Mouse (Mus musculus) stomach, postnatal 0 days (tissue): Measurements from ENCODE around the gene Pip4k2a. TPM values are rescaled to one million over a fixed set of nuclear protein-coding genes. Genes with fewer than 3 reads are reported as not detected.

Source experiments
- ATAC-seq: fragments of 200-750 bp; cut with Nextera tagmentation; 2 replicates; pipeline ENCODE4 v1.8.0; 2017; ENCODE audit not compliant: low FRiP score, low TSS enrichment
- DNase-seq: peaks from one replicate; pipeline ENCODE4 v3.0.0-alpha.2; 2016; ENCODE audit warnings: low spot score
- H3K27ac ChIP-seq: fragments of 300-500 bp; sonication (generic); replicated peaks from 2 replicates; pipeline ENCODE4 v1.5.1; 2014; ENCODE audit warnings: mild to moderate bottlenecking, control low read depth
- H3K27me3 ChIP-seq: fragments of 300-500 bp; sonication (generic); 2 replicates; pipeline ENCODE4 v1.6.1; 2014; ENCODE audit warnings: low read length; ENCODE audit not compliant: control insufficient read depth, insufficient read depth
- H3K36me3 ChIP-seq: fragments of 300-500 bp; sonication (generic); 2 replicates; pipeline ENCODE4 v1.6.1; 2014; ENCODE audit warnings: low read length, mixed read lengths; ENCODE audit not compliant: control insufficient read depth, insufficient read depth
- H3K4me1 ChIP-seq: fragments of 300-500 bp; sonication (generic); replicated peaks from 2 replicates; pipeline ENCODE4 v1.6.1; 2014; ENCODE audit warnings: antibody characterized with exemption; ENCODE audit not compliant: control insufficient read depth, insufficient read depth
- H3K4me2 ChIP-seq: fragments of 300-500 bp; sonication (generic); replicated peaks from 2 replicates; pipeline ENCODE4 v1.6.1; 2014; ENCODE audit warnings: low read depth, mild to moderate bottlenecking, control low read depth, moderate library complexity
- H3K4me3 ChIP-seq: fragments of 300-500 bp; sonication (generic); 2 replicates; pipeline ENCODE4 v1.5.1; 2014; ENCODE audit warnings: low read depth, low read length, control low read depth
- H3K9ac ChIP-seq: fragments of 300-500 bp; sonication (generic); 2 replicates; pipeline ENCODE4 v1.6.1; 2014; ENCODE audit warnings: mild to moderate bottlenecking, low read length, control low read depth, mixed read lengths
- H3K9me3 ChIP-seq: fragments of 300-500 bp; sonication (generic); 2 replicates; pipeline ENCODE4 v1.6.1; 2016; ENCODE audit warnings: low read length; ENCODE audit not compliant: control insufficient read depth
- CTCF ChIP-seq: IDR thresholded peaks from 2 replicates; pipeline ENCODE4 v1.5.1; 2016; ENCODE audit warnings: antibody characterized with exemption, low read depth, mild to moderate bottlenecking, moderate library complexity
- EP300 ChIP-seq: optimal IDR thresholded peaks from 2 replicates; pipeline ENCODE3; 2016; ENCODE audit warnings: antibody characterized with exemption
- WGBS: fragments of 180-500 bp; shearing (Covaris S2); extraction: QIAGEN DNeasy Blood & Tissue Kit; methylation state at CpG from one replicate; pipeline ENCODE4 v1.1.7; 2014; 5-methylcytosine and 5-hydroxymethylcytosine counted together
- polyA plus RNA-seq: library from polyadenylated mRNA; unstranded; fragments of >200 nt; fragmentation: Nextera tagmentation; extraction: Ambion mirVana; gene quantifications from 2 replicates; pipeline ENCODE4 v1.2.1, GENCODE M21; 2015

The Pip4k2a gene
- polyA plus RNA-seq, 1 experiment from 2014 or later: 4.5 TPM

GRCm38 (mm10) chr2:18940693-18941270 is 57.1 kb downstream of the Pip4k2a start:
- Histone ChIP-seq H3K4me1 (no peaks in the 10 kb centered on the region), H3K27ac (no peak overlapping the region), H3K4me2 (no peak overlapping the region), H3K9ac (no peak overlapping the region), H3K9me3 (no peaks in the 10 kb centered on the region), H3K27me3 (no peaks in the 10 kb centered on the region), H3K36me3 (no peaks in the 10 kb centered on the region), H3K4me3 (no peak overlapping the region)
- no peak for TF ChIP-seq EP300
- TF ChIP-seq CTCF: no peak
- DNase-seq: no peak
- no peak for ATAC-seq
- 62% methylated on average over 12 of the region's 12 CpGs for WGBS

GRCm38 (mm10) chr2:18938923-18939329 is 59.0 kb downstream of the Pip4k2a start:
- TF ChIP-seq CTCF: no peak
- no peak for TF ChIP-seq EP300
- no peak overlapping the region for H3K27ac ChIP-seq
- ATAC-seq (no peak), DNase-seq (no peak)
- H3K36me3 ChIP-seq: no peaks in the 10 kb centered on the region
- no peaks in the 10 kb centered on the region for H3K4me1 ChIP-seq
- H3K9me3 ChIP-seq: no peaks in the 10 kb centered on the region
- H3K9ac ChIP-seq: no peak overlapping the region
- no peaks in the 10 kb centered on the region for H3K27me3 ChIP-seq
- 47% methylated on average over 8 of the region's 8 CpGs for WGBS
- no peak overlapping the region for H3K4me2 ChIP-seq
- no peak overlapping the region for H3K4me3 ChIP-seq

DNA sequence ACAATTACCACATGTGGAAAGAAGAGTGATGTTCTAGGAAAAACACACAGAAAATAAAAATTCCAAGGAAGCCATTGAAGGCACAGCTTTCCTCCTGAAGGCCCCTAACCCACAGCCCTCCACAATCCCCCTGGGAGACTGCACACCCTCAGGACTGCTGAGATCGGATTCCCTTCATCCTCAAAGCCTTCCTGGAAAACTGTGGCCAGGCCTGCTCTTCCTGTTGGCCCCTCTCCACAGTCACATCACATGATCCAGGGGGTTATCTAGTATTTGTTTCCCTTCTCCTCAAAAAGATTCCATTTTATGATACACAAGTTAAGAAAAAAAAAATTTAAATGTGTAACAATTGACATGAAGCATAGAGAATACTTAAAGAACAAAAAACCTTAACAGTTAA is 59.7 kb downstream of the Pip4k2a start:
- no peaks in the 10 kb centered on the region for H3K4me1 ChIP-seq
- no peak overlapping the region for H3K9ac ChIP-seq
- ATAC-seq: no peak
- WGBS: 33% methylated on average over 1 of the region's 1 CpGs
- no peak for DNase-seq
- H3K4me3 ChIP-seq: no peak overlapping the region
- no peak overlapping the region for H3K4me2 ChIP-seq
- no peak overlapping the region for H3K27ac ChIP-seq
- H3K27me3 ChIP-seq: no peaks in the 10 kb centered on the region
- no peaks in the 10 kb centered on the region for H3K36me3 ChIP-seq
- TF ChIP-seq CTCF: no peak
- no peaks in the 10 kb centered on the region for H3K9me3 ChIP-seq

GRCm38 (mm10) chr2:18937611-18938010 is 60.3 kb downstream of the Pip4k2a start:
- H3K27me3 ChIP-seq: no peaks in the 10 kb centered on the region
- DNase-seq (no peak), ATAC-seq (no peak)
- H3K27ac ChIP-seq: no peak overlapping the region
- H3K36me3 ChIP-seq: no peaks in the 10 kb centered on the region
- no peak overlapping the region for H3K4me2 ChIP-seq
- 48% methylated on average over 2 of the region's 2 CpGs for WGBS
- H3K4me1 ChIP-seq: no peaks in the 10 kb centered on the region
- no peaks in the 10 kb centered on the region for H3K9me3 ChIP-seq
- TF ChIP-seq EP300 (no peak), CTCF (no peak)
- no peak overlapping the region for H3K4me3 ChIP-seq
- H3K9ac ChIP-seq: no peak overlapping the region

DNA sequence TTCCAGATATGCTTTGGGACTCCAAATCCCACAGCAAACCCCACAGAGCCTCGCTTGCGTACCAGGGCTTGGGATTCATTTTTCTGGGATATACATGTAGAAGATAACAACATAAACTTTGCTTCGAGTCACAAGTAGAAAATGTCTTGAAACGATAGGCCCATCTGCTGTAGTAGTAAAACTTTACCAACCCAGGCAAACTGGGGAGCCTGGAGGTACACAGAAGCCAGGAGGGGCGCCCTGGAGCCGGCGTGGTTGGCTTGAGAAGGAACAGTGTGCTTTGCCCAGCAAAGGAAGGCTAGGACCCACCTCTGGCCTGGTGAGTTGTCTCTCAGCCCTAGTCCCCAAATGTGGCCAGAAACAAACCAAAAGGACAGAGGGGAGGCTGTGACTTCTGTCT is 61.5 kb downstream of the Pip4k2a start:
- no peak overlapping the region for H3K9ac ChIP-seq
- no peaks in the 10 kb centered on the region for H3K9me3 ChIP-seq
- DNase-seq: no peak
- no peaks in the 10 kb centered on the region for H3K4me1 ChIP-seq
- no peak overlapping the region for H3K4me3 ChIP-seq
- H3K4me2 ChIP-seq: no peak overlapping the region
- H3K27me3 ChIP-seq: no peaks in the 10 kb centered on the region
- H3K27ac ChIP-seq: no peak overlapping the region
- 91% methylated on average over 7 of the region's 7 CpGs for WGBS
- no peaks in the 10 kb centered on the region for H3K36me3 ChIP-seq
- TF ChIP-seq CTCF (no peak), EP300 (no peak)
- ATAC-seq: no peak

GRCm38 (mm10) chr2:18935581-18936027 is 62.3 kb downstream of the Pip4k2a start:
- DNase-seq: no peak
- H3K4me3 ChIP-seq: no peak overlapping the region
- no peak overlapping the region for H3K27ac ChIP-seq
- no peaks in the 10 kb centered on the region for H3K9me3 ChIP-seq
- no peak overlapping the region for H3K9ac ChIP-seq
- H3K27me3 ChIP-seq: no peaks in the 10 kb centered on the region
- H3K36me3 ChIP-seq: no peaks in the 10 kb centered on the region
- H3K4me1 ChIP-seq: no peaks in the 10 kb centered on the region
- peak; percentile 26 for TF ChIP-seq CTCF
- TF ChIP-seq EP300: no peak
- 76% methylated on average over 2 of the region's 2 CpGs for WGBS
- no peak for ATAC-seq
- no peak overlapping the region for H3K4me2 ChIP-seq
